Mouse (Mus musculus) heart, postnatal 14 days (tissue): Measurements from ENCODE around the gene Oxgr1. TPM values are rescaled to one million over a fixed set of nuclear protein-coding genes. Genes with fewer than 3 reads are reported as not detected.
"Not testable (repeated sequence)": the region's sequence is repeated elsewhere in the genome, so short reads cannot be mapped to it uniquely, and the experiment has no call there.

Source experiments
- DNase-seq, 2 experiments: peaks; one replicate each; pipeline ENCODE4 v3.0.0; 2021 to 2022
- intact Hi-C: fragments of 180-260 bp; cut with DNase I; formaldehyde crosslinking; loops from one replicate; pipeline ENCODE4 v1.15.1; 2025
- total RNA-seq, 2 experiments: library from RNA; stranded (reverse); gene quantifications; 2 replicates each; pipeline ENCODE4 v1.2.3; 2021

Gene Oxgr1
- total RNA-seq, 2 experiments from 2014 or later, result not detected

DNA sequence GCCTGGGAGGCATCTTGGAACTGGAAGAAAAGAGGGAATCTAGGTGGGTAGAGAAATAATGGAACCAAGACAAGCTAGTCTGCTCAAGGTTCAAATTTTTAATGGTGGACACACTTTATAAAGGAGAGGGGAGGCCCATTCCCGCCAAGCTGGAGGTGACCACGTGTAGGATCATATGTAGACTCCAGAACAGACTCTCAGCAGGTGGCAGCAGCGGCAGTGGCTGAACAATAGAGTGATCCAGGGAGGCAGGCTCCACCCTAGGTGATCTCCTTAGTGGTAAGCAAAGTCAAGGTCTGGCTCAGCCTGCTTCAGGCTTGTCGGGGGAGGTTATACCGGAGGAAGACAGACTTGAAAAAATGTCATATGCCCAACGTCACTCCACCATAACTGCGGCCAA lies 55.9 kb downstream of the Oxgr1 start:
- intact Hi-C loops, result not testable (repeated sequence)

DNA sequence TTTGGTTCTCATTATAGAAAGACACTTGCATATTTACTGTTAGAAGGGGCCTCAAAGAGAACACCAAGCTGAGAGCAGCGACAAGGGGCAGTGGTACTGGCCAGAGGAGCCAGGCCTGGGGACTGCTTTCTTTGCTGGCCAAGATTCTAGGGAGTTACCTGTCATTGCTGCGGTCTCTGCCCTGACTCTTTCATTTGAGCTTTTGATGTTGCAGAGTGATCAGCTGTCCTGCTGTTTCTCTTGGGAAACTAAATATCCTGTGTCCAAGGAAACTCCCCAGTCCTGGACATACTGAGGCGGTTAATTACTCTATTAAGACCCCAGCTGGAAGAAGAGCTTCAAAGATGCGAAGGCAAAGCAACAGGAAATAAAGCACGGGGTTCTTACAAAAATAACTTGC lies 60.9 kb downstream of the Oxgr1 start:
- intact Hi-C loops, result no loop called here
- no peak for DNase-seq

More for the DNA sequence above, 55.9 kb downstream of the Oxgr1 start:
- DNase-seq, result not testable (repeated sequence)

DNA sequence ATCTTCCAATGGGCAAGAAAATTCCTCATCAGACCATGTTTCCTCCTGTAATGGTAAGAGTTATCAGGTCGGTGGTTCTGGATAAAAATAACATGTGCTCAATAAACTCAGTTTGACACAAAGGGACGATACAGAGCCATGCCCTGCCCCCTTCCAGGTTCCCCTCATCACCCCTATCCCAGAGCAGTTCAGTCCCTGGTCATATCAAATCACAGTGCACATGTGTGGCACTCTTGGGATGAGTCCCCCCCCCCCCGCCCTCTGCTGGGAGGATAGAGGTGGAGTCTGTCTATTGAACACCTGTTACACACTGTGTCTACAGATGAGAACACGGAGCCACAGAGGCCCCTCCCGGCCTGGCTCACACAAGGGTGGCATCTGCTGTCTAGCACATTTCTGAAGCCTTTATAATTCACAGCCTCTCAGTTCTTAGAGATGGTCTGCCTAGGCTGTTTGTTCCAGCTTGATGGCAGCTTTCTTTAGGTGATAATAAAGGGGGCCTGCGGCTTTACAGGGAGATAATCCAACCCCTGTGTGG lies 61.5 kb downstream of the Oxgr1 start:
- intact Hi-C loops, result no loop called here
- DNase-seq, result no peak

Other genes with a start within 250 kb of the Oxgr1 start
- 100 to 1,000 TPM; 237 to 252 TPM for gene Mbnl2, start 233.2 kb upstream of the Oxgr1 start, total RNA-seq